Mouse (Mus musculus) MEL (cell line): Measurements from ENCODE around the gene Pde10a. TPM values are rescaled to one million over a fixed set of nuclear protein-coding genes. Genes with fewer than 3 reads are reported as not detected.

Experiments
- DNase-seq: peaks from one replicate; pipeline ENCODE4 v3.0.0; 2011; ENCODE audit warnings: low read depth, low spot score
- H3K27ac ChIP-seq: 2 replicates; pipeline ENCODE4 v1.5.1; 2012; ENCODE audit warnings: low read depth, mild to moderate bottlenecking, control low read depth, low read length, moderate library complexity; ENCODE audit not compliant: control insufficient read depth
- H3K27me3 ChIP-seq, 2 experiments: fragments of 150-350 bp in 1 of 2; sonication (generic) in 1 of 2; 2 replicates each; pipeline ENCODE4 v1.6.1; 2012; ENCODE audit warnings: low read length in 2 of 2, mild to moderate bottlenecking in 2 of 2, improper control_type of control experiment in 1 of 2, moderate library complexity in 1 of 2; ENCODE audit not compliant: insufficient read depth in 2 of 2, control insufficient read depth in 1 of 2
- H3K36me3 ChIP-seq, 2 experiments: 2 replicates each; pipeline ENCODE4 v1.6.1; 2012 to 2014; ENCODE audit warnings: low read length in 2 of 2, improper control_type of control experiment in 1 of 2, inconsistent platforms in 1 of 2, mild to moderate bottlenecking in 1 of 2; ENCODE audit not compliant: insufficient read depth in 2 of 2, control insufficient read depth in 1 of 2
- H3K4me1 ChIP-seq, 2 experiments: fragments of 150-350 bp in 1 of 2; sonication (generic) in 1 of 2; 2 replicates each; pipeline ENCODE4 v1.6.1; 2012; ENCODE audit warnings: low read length in 2 of 2, improper control_type of control experiment in 1 of 2, mild to moderate bottlenecking in 1 of 2; ENCODE audit not compliant: insufficient read depth in 2 of 2, control insufficient read depth in 1 of 2
- H3K4me3 ChIP-seq, 2 experiments: fragments of 150-350 bp in 1 of 2; sonication (generic) in 1 of 2; 2 replicates each; pipeline ENCODE4 v1.5.1; 2012; ENCODE audit warnings: low read depth in 2 of 2, low read length in 2 of 2, mild to moderate bottlenecking in 2 of 2, moderate library complexity in 2 of 2, control low read depth in 1 of 2, improper control_type of control experiment in 1 of 2; ENCODE audit not compliant: control insufficient read depth in 1 of 2, insufficient read depth in 1 of 2
- H3K79me2 ChIP-seq: 2 replicates; pipeline ENCODE4 v1.6.1; 2012; ENCODE audit warnings: mild to moderate bottlenecking, low read length, moderate library complexity; ENCODE audit not compliant: control insufficient read depth, poor library complexity, insufficient read depth
- H3K9ac ChIP-seq: 2 replicates; pipeline ENCODE4 v1.6.1; 2012; ENCODE audit warnings: low read depth, mild to moderate bottlenecking, control low read depth, low read length, moderate library complexity; ENCODE audit not compliant: control insufficient read depth, poor library complexity, severe bottlenecking
- H3K9me3 ChIP-seq: fragments of 150-350 bp; sonication (generic); replicated peaks from 2 replicates; pipeline ENCODE4 v1.6.1; 2012; ENCODE audit warnings: mild to moderate bottlenecking, low read length, improper control_type of control experiment, moderate library complexity; ENCODE audit not compliant: insufficient read depth
- CHD1 ChIP-seq: IDR thresholded peaks from 2 replicates; pipeline ENCODE4 v1.6.1; 2012; ENCODE audit warnings: low read depth, mild to moderate bottlenecking, inconsistent platforms, low read length, improper control_type of control experiment
- CHD2 ChIP-seq: IDR thresholded peaks from 2 replicates; pipeline ENCODE4 v1.6.1; 2011; ENCODE audit warnings: low read length, improper control_type of control experiment
- E2F4 ChIP-seq: IDR thresholded peaks from 2 replicates; pipeline ENCODE4 v1.6.1; 2011; ENCODE audit warnings: low read depth, low read length, improper control_type of control experiment, borderline replicate concordance
- HCFC1 ChIP-seq: IDR thresholded peaks from 2 replicates; pipeline ENCODE4 v1.6.1; 2012; ENCODE audit warnings: low read depth, mild to moderate bottlenecking, inconsistent platforms, low read length, improper control_type of control experiment, moderate library complexity
- JUND ChIP-seq: IDR thresholded peaks from 2 replicates; pipeline ENCODE4 v1.6.1; 2011; ENCODE audit warnings: low read depth, mild to moderate bottlenecking, improper control_type of control experiment, low read length
- MYB ChIP-seq: IDR thresholded peaks from 2 replicates; pipeline ENCODE4 v1.6.1; 2011; ENCODE audit warnings: mild to moderate bottlenecking, low read depth, low read length, improper control_type of control experiment
- MYC ChIP-seq: IDR thresholded peaks from 2 replicates; pipeline ENCODE4 v1.6.1; 2011; ENCODE audit warnings: low read depth, mild to moderate bottlenecking, low read length, improper control_type of control experiment, moderate library complexity
- NRF1 ChIP-seq: IDR thresholded peaks from 2 replicates; pipeline ENCODE4 v1.6.1; 2014; ENCODE audit warnings: low read depth, mild to moderate bottlenecking, inconsistent platforms, low read length, improper control_type of control experiment, moderate library complexity; ENCODE audit not compliant: poor library complexity, insufficient read depth, severe bottlenecking
- POLR2AphosphoS2 ChIP-seq: IDR thresholded peaks from 2 replicates; pipeline ENCODE4 v1.6.1; 2011; ENCODE audit warnings: low read length, improper control_type of control experiment
- POLR2AphosphoS5 ChIP-seq: IDR thresholded peaks from 2 replicates; pipeline ENCODE4 v1.6.1; 2012; ENCODE audit warnings: low read depth, borderline replicate concordance, mild to moderate bottlenecking, inconsistent platforms, low read length, moderate library complexity, mixed read lengths
- SMC3 ChIP-seq: IDR thresholded peaks from 2 replicates; pipeline ENCODE4 v1.6.1; 2011; ENCODE audit warnings: low read depth, low read length, improper control_type of control experiment
- UBTF ChIP-seq: IDR thresholded peaks from 2 replicates; pipeline ENCODE4 v1.6.1; 2012; ENCODE audit warnings: low read depth, mild to moderate bottlenecking, inconsistent platforms, low read length, improper control_type of control experiment, moderate library complexity, borderline replicate concordance; ENCODE audit not compliant: insufficient read depth
- USF1 ChIP-seq: IDR thresholded peaks from 2 replicates; pipeline ENCODE4 v1.6.1; 2014; ENCODE audit warnings: low read depth, mild to moderate bottlenecking, inconsistent platforms, low read length, improper control_type of control experiment, moderate library complexity
- USF2 ChIP-seq, 2 experiments: IDR thresholded peaks; 2 replicates each; pipeline ENCODE4 v1.6.1; 2011 to 2012; ENCODE audit warnings: improper control_type of control experiment in 2 of 2, low read length in 2 of 2, borderline replicate concordance in 1 of 2, inconsistent platforms in 1 of 2, low read depth in 1 of 2, mild to moderate bottlenecking in 1 of 2; ENCODE audit not compliant: insufficient read depth in 1 of 2
- ZC3H11A ChIP-seq: IDR thresholded peaks from 2 replicates; pipeline ENCODE4 v1.6.1; 2012; ENCODE audit warnings: low read depth, mild to moderate bottlenecking, inconsistent platforms, low read length, improper control_type of control experiment
- ZMIZ1 ChIP-seq: IDR thresholded peaks from 2 replicates; pipeline ENCODE4 v1.6.1; 2012; ENCODE audit warnings: low read depth, mild to moderate bottlenecking, inconsistent platforms, low read length, improper control_type of control experiment, moderate library complexity
- ZNF384 ChIP-seq: IDR thresholded peaks from 2 replicates; pipeline ENCODE4 v1.6.1; 2012; ENCODE audit warnings: low read depth, mild to moderate bottlenecking, inconsistent platforms, low read length, improper control_type of control experiment
- polyA plus RNA-seq, 2 experiments: library from polyadenylated mRNA; stranded (reverse) in 1 of 2; unstranded in 1 of 2; fragments of >175 nt in 1 of 2; fragments of >200 nt in 1 of 2; gene quantifications; 2 replicates each; pipeline versions ENCODE4 v1.2.1 to v1.2.4; 2012; ENCODE audit warnings: low replicate concordance in 2 of 2, low read depth in 1 of 2; ENCODE audit not compliant: insufficient read length in 2 of 2, insufficient read depth in 1 of 2, missing spikeins in 1 of 2
- total RNA-seq: library from RNA; depleted of rRNA; stranded (reverse); fragments of 300-350 nt; gene quantifications from 2 replicates; pipeline ENCODE4 v1.2.3, GENCODE M21; 2012

Gene Pde10a
- total and polyA plus RNA-seq, 3 experiments, result 3.1 to 6.9 TPM; not detected in 1

DNA sequence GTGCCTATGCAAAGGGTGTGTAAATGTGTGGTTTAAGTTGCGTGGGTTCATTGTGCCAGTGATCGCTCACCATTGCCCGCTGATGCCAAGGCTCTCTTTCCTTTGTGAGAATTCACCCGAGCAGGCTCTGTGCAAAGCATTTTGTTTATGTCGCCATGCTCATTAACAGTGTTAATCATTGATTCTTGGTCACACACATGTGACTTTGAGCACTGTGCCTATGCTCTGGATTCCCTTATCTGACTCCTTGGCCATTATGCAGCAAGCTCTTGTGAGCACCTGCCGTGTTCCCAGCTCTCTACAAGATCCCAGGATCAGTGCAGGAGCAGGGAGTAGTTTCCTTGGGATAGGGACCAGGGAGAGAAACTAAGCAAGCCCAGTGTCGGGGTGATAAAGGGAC lies 318.8 kb downstream of the Pde10a start (continued):
- TF ChIP-seq MYC, result no peak
- TF ChIP-seq ZMIZ1, result no peak
- TF ChIP-seq ZC3H11A, result no peak
- TF ChIP-seq NRF1, result no peak

DNA sequence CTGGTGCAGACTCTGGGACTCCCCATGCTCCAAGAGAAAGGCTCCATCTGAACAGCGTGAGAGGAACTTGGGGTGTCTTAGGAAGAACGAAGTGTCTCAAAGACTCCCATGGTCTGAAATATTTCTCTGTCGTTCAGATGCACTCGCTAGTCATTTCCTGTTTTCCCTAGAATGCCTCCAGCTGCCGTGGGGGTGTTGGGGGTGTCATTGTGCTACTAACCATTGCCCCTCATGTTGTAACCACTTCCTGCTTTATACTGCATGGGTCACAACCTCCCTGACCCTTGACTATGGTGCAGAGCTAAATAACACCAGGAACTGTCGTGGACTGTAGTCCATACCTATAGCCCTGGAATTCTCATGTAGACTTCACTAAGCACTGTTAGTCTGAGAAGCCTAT lies 321.3 kb downstream of the Pde10a start:
- Histone ChIP-seq H3K27me3 (peaks cover 0 to 3% of the 10 kb centered on the region in 2 experiments; a peak in 2 of 4 replicates), H3K36me3 (no peaks in the 10 kb centered on the region), H3K27ac (no peak overlapping the region), H3K4me1 (peaks cover 0 to 6% of the 10 kb centered on the region in 2 experiments; a peak in 3 of 4 replicates), H3K79me2 (no peaks in the 10 kb centered on the region), H3K9ac (no peak overlapping the region), H3K4me3 (no peak overlapping the region), H3K9me3 (no peaks in the 10 kb centered on the region)
- DNase-seq, result no peak
- TF ChIP-seq POLR2AphosphoS2, result no peak

DNA sequence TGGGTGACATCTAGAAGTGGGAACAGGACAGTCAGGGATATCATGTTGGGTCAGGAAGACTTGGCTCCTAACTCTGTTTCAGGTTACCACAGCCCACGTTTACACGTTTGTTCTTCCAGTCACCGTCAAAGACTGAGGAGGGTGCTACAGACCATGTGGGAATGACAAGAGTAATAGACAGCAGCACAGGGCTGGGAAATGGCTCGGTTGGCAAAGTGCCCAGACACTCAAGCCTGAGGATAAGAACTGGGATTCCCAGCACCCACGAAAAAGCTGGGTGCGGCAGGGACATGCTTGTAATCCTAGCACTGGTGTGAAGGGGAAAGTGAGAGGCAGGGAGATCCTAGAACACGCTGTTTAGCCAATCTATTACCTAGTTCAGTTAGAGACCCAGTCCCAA lies 322.4 kb downstream of the Pde10a start:
- H3K4me3 ChIP-seq, result no peak overlapping the region
- TF ChIP-seq ZNF384 (no peak), USF1 (no peak), CHD1 (no peak), HCFC1 (no peak), UBTF (no peak), USF2 (IDR thresholded peaks at IDR 0.05; ENCODE audit: borderline replicate concordance in 1 of 2, insufficient read depth in 1 of 2, low read depth in 1 of 2, low read length in 2 of 2) (no peak), MYB (no peak), POLR2AphosphoS5 (no peak), JUND (no peak), CHD2 (no peak), SMC3 (no peak), E2F4 (no peak)
- TF ChIP-seq, all 39 proteins: peak for 0
- DNase-seq, result no peak
- Histone ChIP-seq H3K9me3 (no peaks in the 10 kb centered on the region), H3K27me3 (peaks cover 0 to 3% of the 10 kb centered on the region in 2 experiments; a peak in 2 of 4 replicates), H3K79me2 (no peaks in the 10 kb centered on the region), H3K4me1 (peaks cover 0 to 4% of the 10 kb centered on the region in 2 experiments; a peak in 2 of 4 replicates), H3K36me3 (no peaks in the 10 kb centered on the region), H3K9ac (no peak overlapping the region), H3K27ac (no peak overlapping the region)
